Mouse (Mus musculus) kidney, postnatal 0 days (tissue): ENCODE data around the gene E130308A19Rik. TPM values are rescaled to one million over a fixed set of nuclear protein-coding genes. Genes with fewer than 3 reads are reported as not detected.

Experiments
- ATAC-seq: fragments of 200-750 bp; cut with Nextera tagmentation; replicated peaks from 2 replicates; pipeline ENCODE4 v1.8.0; 2017; ENCODE audit warnings: low read depth, moderate number of reproducible peaks, moderate TSS enrichment, moderate library complexity; ENCODE audit not compliant: low FRiP score
- DNase-seq: peaks from one replicate; pipeline ENCODE4 v3.0.0-alpha.2; 2016; ENCODE audit warnings: low spot score
- H3K27ac ChIP-seq: fragments of 300-500 bp; sonication (generic); 2 replicates; pipeline ENCODE4 v1.5.1; 2014; ENCODE audit warnings: mild to moderate bottlenecking
- H3K27me3 ChIP-seq: fragments of 300-500 bp; sonication (generic); 2 replicates; pipeline ENCODE4 v1.6.1; 2014; ENCODE audit warnings: low read length, mixed read lengths; ENCODE audit not compliant: insufficient read depth
- H3K36me3 ChIP-seq: fragments of 300-500 bp; sonication (generic); 2 replicates; pipeline ENCODE4 v1.6.1; 2014; ENCODE audit warnings: low read length, mixed read lengths; ENCODE audit not compliant: insufficient read depth
- H3K4me1 ChIP-seq: fragments of 300-500 bp; sonication (generic); replicated peaks from 2 replicates; pipeline ENCODE4 v1.6.1; 2014; ENCODE audit warnings: antibody characterized with exemption, low read length, mixed read lengths; ENCODE audit not compliant: insufficient read depth
- H3K4me2 ChIP-seq: fragments of 300-500 bp; sonication (generic); 2 replicates; pipeline ENCODE4 v1.6.1; 2014; ENCODE audit warnings: mild to moderate bottlenecking, low read length, moderate library complexity, mixed read lengths
- H3K4me3 ChIP-seq: fragments of 300-500 bp; sonication (generic); replicated peaks from 2 replicates; pipeline ENCODE4 v1.5.1; 2014; ENCODE audit warnings: low read depth, low read length
- H3K9ac ChIP-seq: fragments of 300-500 bp; sonication (generic); 2 replicates; pipeline ENCODE4 v1.6.1; 2014; ENCODE audit warnings: low read depth, low read length
- H3K9me3 ChIP-seq: fragments of 300-500 bp; sonication (generic); replicated peaks from 2 replicates; pipeline ENCODE4 v1.6.1; 2016; ENCODE audit warnings: low read length, inconsistent platforms, mixed read lengths
- CTCF ChIP-seq: IDR thresholded peaks from 2 replicates; pipeline ENCODE4 v1.5.1; 2016; ENCODE audit warnings: antibody characterized with exemption, low read depth, mild to moderate bottlenecking, moderate library complexity
- whole genome bisulfite sequencing: fragments of 180-500 bp; shearing (Covaris S2); extraction: QIAGEN DNeasy Blood & Tissue Kit; methylation state at CpG from one replicate; pipeline ENCODE4 v1.1.7; 2014; 5-methylcytosine and 5-hydroxymethylcytosine counted together
- polyA plus RNA-seq: library from polyadenylated mRNA; unstranded; fragments of >200 nt; fragmentation: Nextera tagmentation; extraction: Ambion mirVana; gene quantifications from 2 replicates; pipeline ENCODE4 v1.2.1, GENCODE M21; 2015

The E130308A19Rik gene
- polyA plus RNA-seq = 29.0 and 30.7 TPM in 2 replicates

- Histone ChIP-seq H3K9me3 (no peaks in the 10 kb centered on the region), H3K27ac (peak within 1 kb of the TSS; percentile 91), H3K36me3 (no peaks in the 10 kb centered on the region), H3K4me1 (no peaks in the 10 kb centered on the region), H3K27me3 (no peaks in the 10 kb centered on the region), H3K4me2 (peak within 1 kb of the TSS; percentile 76), H3K9ac (peak within 1 kb of the TSS; percentile 87), H3K4me3 (peak within 1 kb of the TSS; percentile 93)
- ATAC-seq (peak; percentile 93), DNase-seq (peak; percentile 82)
- under 1% methylated on average over 87 of the region's 120 CpGs for WGBS
- TF ChIP-seq CTCF = peak; percentile 17; the same call in 1 of the 2 replicates
These were observed at the start of gene E130308A19Rik for GRCm38 (mm10) chr4:59625998-59626910. Gene E130308A19Rik, plus strand, starts transcription at chr4:59626211.

GRCm38 (mm10) chr4:59580495-59581281 is 45.3 kb upstream of the E130308A19Rik start:
- ATAC-seq (no peak; the same call in 1 of the 2 replicates), DNase-seq (peak; percentile 67)
- Histone ChIP-seq H3K4me2 (peak overlapping the region; percentile 83), H3K27ac (peak overlapping the region; percentile 90), H3K36me3 (no peaks in the 10 kb centered on the region), H3K4me1 (peaks cover 6% of the 10 kb centered on the region; the same call in 1 of the 2 replicates), H3K27me3 (no peaks in the 10 kb centered on the region), H3K9ac (peak overlapping the region; percentile 76), H3K9me3 (no peaks in the 10 kb centered on the region), H3K4me3 (peak overlapping the region; percentile 66)
- TF ChIP-seq CTCF = no peak
- under 1% methylated on average over 23 of the region's 23 CpGs for WGBS

GRCm38 (mm10) chr4:59581314-59582185 is 44.5 kb upstream of the E130308A19Rik start, which contains the start of gene Hsdl2:
Gene Hsdl2, plus strand, starts transcription at chr4:59581563.
- H3K36me3 ChIP-seq = no peaks in the 10 kb centered on the region
- peaks cover 6% of the 10 kb centered on the region; the same call in 1 of the 2 replicates for H3K4me1 ChIP-seq
- H3K4me3 ChIP-seq = peak within 1 kb of the TSS; percentile 66
- DNase-seq = peak; percentile 99
- WGBS = under 1% methylated on average over 61 of the region's 61 CpGs
- peak within 1 kb of the TSS; percentile 90 for H3K27ac ChIP-seq
- ATAC-seq = peak; percentile 97
- H3K9ac ChIP-seq = peak within 1 kb of the TSS; percentile 76
- no peaks in the 10 kb centered on the region for H3K27me3 ChIP-seq
- H3K4me2 ChIP-seq = peak within 1 kb of the TSS; percentile 83
- H3K9me3 ChIP-seq = no peaks in the 10 kb centered on the region
- no peak for TF ChIP-seq CTCF

- no peak for TF ChIP-seq CTCF
- Histone ChIP-seq H3K36me3 (no peaks in the 10 kb centered on the region), H3K9me3 (no peaks in the 10 kb centered on the region), H3K4me3 (peak overlapping the region; percentile 66), H3K4me2 (peak overlapping the region; percentile 83), H3K9ac (0 out of 2 replicates have a peak overlapping the region, but pooled peaks have one; percentile 66), H3K27ac (no peak overlapping the region), H3K4me1 (peaks cover 6% of the 10 kb centered on the region; the same call in 1 of the 2 replicates), H3K27me3 (no peaks in the 10 kb centered on the region)
- ATAC-seq (no peak), DNase-seq (no peak)
- 32% methylated on average over 6 of the region's 6 CpGs for WGBS
These were observed 43.8 kb upstream of the E130308A19Rik start for GRCm38 (mm10) chr4:59582186-59582585.

- DNase-seq (no peak), ATAC-seq (no peak)
- WGBS = 74% methylated on average over 5 of the region's 5 CpGs
- Histone ChIP-seq H3K4me1 (peaks cover 4% of the 10 kb centered on the region; the same call in 1 of the 2 replicates), H3K27ac (no peak overlapping the region), H3K9me3 (no peaks in the 10 kb centered on the region), H3K4me2 (no peak overlapping the region), H3K9ac (no peak overlapping the region), H3K4me3 (no peak overlapping the region), H3K36me3 (no peaks in the 10 kb centered on the region), H3K27me3 (no peaks in the 10 kb centered on the region)
- TF ChIP-seq CTCF = no peak
These were observed 40.9 kb upstream of the E130308A19Rik start for GRCm38 (mm10) chr4:59585097-59585496.
